Mouse (Mus musculus) gastrocnemius, postnatal 4 days (tissue): ENCODE measurements at regions not wholly inside any gene's neighbourhood (a gene's known extent, or its start where the extent isn't known, plus 50 kb on each side); places are given as distances from the start of the nearest gene placed in this dataset.

Experiments used
- DNase-seq, 2 experiments: peaks; one replicate each; pipeline ENCODE4 v3.0.0; 2021 to 2022; ENCODE audit warnings: low spot score in 2 of 2, mixed read lengths in 2 of 2

- no peak for DNase-seq
Measured at GRCm38 (mm10) chr1:185695394-185695793, 240.7 kb downstream of the Slc30a10 start.

- DNase-seq: no peak
Measured at GRCm38 (mm10) chr1:185699758-185700157, 245.1 kb downstream of the Slc30a10 start.

GRCm38 (mm10) chr1:185726324-185726723, 271.7 kb downstream of the Slc30a10 start:
- no peak for DNase-seq

- no peak for DNase-seq
Measured at GRCm38 (mm10) chr1:185726811-185727210, 272.2 kb downstream of the Slc30a10 start.

- DNase-seq: no peak
Measured at GRCm38 (mm10) chr1:185727749-185728148, 273.1 kb downstream of the Slc30a10 start.

- no peak for DNase-seq
Measured at GRCm38 (mm10) chr1:185728406-185728805, 273.8 kb downstream of the Slc30a10 start.

- no peak for DNase-seq
Measured at GRCm38 (mm10) chr1:185731062-185731461, 276.4 kb downstream of the Slc30a10 start.

GRCm38 (mm10) chr1:185736773-185737172, 282.1 kb downstream of the Slc30a10 start:
- no peak for DNase-seq

GRCm38 (mm10) chr1:185741034-185741890, 286.6 kb downstream of the Slc30a10 start:
- peak in 1 of 2 experiments; percentile 14 for DNase-seq

GRCm38 (mm10) chr1:185749251-185749650, 294.6 kb downstream of the Slc30a10 start:
- no peak for DNase-seq

- peak in 1 of 2 experiments; percentile 19 for DNase-seq
Measured at GRCm38 (mm10) chr1:185754486-185755290, 300.0 kb downstream of the Slc30a10 start.

GRCm38 (mm10) chr1:185757376-185757775, 302.7 kb downstream of the Slc30a10 start:
- no peak for DNase-seq

- no peak for DNase-seq
Measured at GRCm38 (mm10) chr1:185774202-185774601, 319.6 kb downstream of the Slc30a10 start.

- no peak for DNase-seq
Measured at GRCm38 (mm10) chr1:185779604-185780003, 325.0 kb downstream of the Slc30a10 start.

GRCm38 (mm10) chr1:185802156-185802555, 315.0 kb downstream of the Lyplal1 start:
- no peak for DNase-seq

- no peak for DNase-seq
Measured at GRCm38 (mm10) chr1:185814901-185815300, 302.2 kb downstream of the Lyplal1 start.

GRCm38 (mm10) chr1:185819044-185819443, 298.1 kb downstream of the Lyplal1 start:
- DNase-seq: no peak

- peak in 1 of 2 experiments; percentile 39 for DNase-seq
Measured at GRCm38 (mm10) chr1:185822241-185822640, 294.9 kb downstream of the Lyplal1 start.

GRCm38 (mm10) chr1:185823226-185823625, 293.9 kb downstream of the Lyplal1 start:
- DNase-seq: no peak

- DNase-seq: peak in 1 of 2 experiments; percentile 31
Measured at GRCm38 (mm10) chr1:185823956-185824355, 293.2 kb downstream of the Lyplal1 start.

GRCm38 (mm10) chr1:185827986-185828385, 289.1 kb downstream of the Lyplal1 start:
- DNase-seq: no peak

- DNase-seq: no peak
Measured at GRCm38 (mm10) chr1:185828486-185828885, 288.6 kb downstream of the Lyplal1 start.
